Mouse (Mus musculus) lung, postnatal 36 days (tissue): Measurements from ENCODE around the gene Fgd3.

Experiments
- DNase-seq: peaks from one replicate; pipeline ENCODE4 v3.0.0; 2022; ENCODE audit warnings: mixed read lengths

The Fgd3 gene

GRCm38 (mm10) chr13:49341012-49341830, 21.1 kb upstream of the Fgd3 start, which contains the start of gene Bicd2:
TSS of gene Bicd2 (plus strand) at chr13:49341585.
- DNase-seq: peak; percentile 98

- peak; percentile 77 for DNase-seq
Observed at GRCm38 (mm10) chr13:49338893-49339546, 18.9 kb upstream of the Fgd3 start.

GRCm38 (mm10) chr13:49335077-49335982, 15.2 kb upstream of the Fgd3 start:
- no peak for DNase-seq

GRCm38 (mm10) chr13:49333250-49333649, 13.1 kb upstream of the Fgd3 start:
- DNase-seq: no peak

GRCm38 (mm10) chr13:49328101-49328500, 8.0 kb upstream of the Fgd3 start:
- DNase-seq: no peak

GRCm38 (mm10) chr13:49326246-49327206, 6.4 kb upstream of the Fgd3 start:
- peak; percentile 83 for DNase-seq

- no peak for DNase-seq
Observed at GRCm38 (mm10) chr13:49324871-49325270, 4.8 kb upstream of the Fgd3 start.

- DNase-seq: no peak
Observed at GRCm38 (mm10) chr13:49322739-49323138, 2.6 kb upstream of the Fgd3 start.

GRCm38 (mm10) chr13:49322169-49322568, 2.1 kb upstream of the Fgd3 start:
- DNase-seq: no peak

- DNase-seq: no peak
Observed at GRCm38 (mm10) chr13:49321452-49321851, 1.3 kb upstream of the Fgd3 start.

- DNase-seq: no peak
Observed at GRCm38 (mm10) chr13:49320514-49320913, 403 bp upstream of the Fgd3 start.

- no peak for DNase-seq
Observed at GRCm38 (mm10) chr13:49317914-49318313, 2.2 kb downstream of the Fgd3 start.

- no peak for DNase-seq
Observed at GRCm38 (mm10) chr13:49317508-49317907, 2.6 kb downstream of the Fgd3 start.

- no peak for DNase-seq
Observed at GRCm38 (mm10) chr13:49316386-49317162, 3.5 kb downstream of the Fgd3 start.

- peak; percentile 24 for DNase-seq
Observed at GRCm38 (mm10) chr13:49311642-49312041, 8.5 kb downstream of the Fgd3 start.

- no peak for DNase-seq
Observed at GRCm38 (mm10) chr13:49309501-49309900, 10.6 kb downstream of the Fgd3 start.

- DNase-seq: peak; percentile 78
Observed at GRCm38 (mm10) chr13:49308861-49309403, 11.2 kb downstream of the Fgd3 start.

GRCm38 (mm10) chr13:49308206-49308605, 11.9 kb downstream of the Fgd3 start:
- DNase-seq: no peak

GRCm38 (mm10) chr13:49307311-49307969, 12.7 kb downstream of the Fgd3 start:
- peak; percentile 71 for DNase-seq

- DNase-seq: no peak
Observed at GRCm38 (mm10) chr13:49306771-49307310, 13.3 kb downstream of the Fgd3 start.
